33 mouse cellular contexts compared by ENCODE assay signal in genomic region chr2:134901521-134901920, GRCm38 (mm10).
A peak's percentile ranks its signal among the peaks of the same experiment; 100 is the strongest.
DNase-seq lines count a peak whose midpoint lies in the region; ATAC-seq and TF ChIP-seq lines count a peak whose summit lies in the region.
"Had no signal": no experiment of that assay in that cellular context is flagged by ENCODE, and none has a peak within 500 bp of the region (broad histone marks: within the 10 kb centered on the region; RNA-seq: fewer than 3 reads in every experiment).

No protein-coding gene starts in this region.

- in situ Hi-C loops in Patski (cut with MboI; ENCODE audit: low pct_unique_long_range_greater_than_20kb) = no loop called here

- H3K9me3 ChIP-seq in intestine, postnatal 0 days (ENCODE audit: control insufficient read depth) = no peaks in the 10 kb centered on the region
- H3K9me3 ChIP-seq in intestine, embryonic 16.5 days (ENCODE audit: control insufficient read depth, low read length) = no peaks in the 10 kb centered on the region
- H3K9me3 ChIP-seq: embryonic facial prominence, embryonic 10.5 days; embryonic facial prominence, embryonic 15.5 days; forebrain, embryonic 13.5 days; heart, embryonic 13.5 days; liver, embryonic 15.5 days; midbrain, embryonic 10.5 days; midbrain, embryonic 15.5 days; neural tube, embryonic 12.5 days had no signal

- peak; percentile 58 for TF ChIP-seq CTCF in intestine, postnatal 0 days (IDR thresholded peaks at IDR 0.05; ENCODE audit: low read depth)
- TF ChIP-seq CTCF in left cerebral cortex, adult 2 months (IDR thresholded peaks at IDR 0.05) = peak; percentile 9; the same call in 1 of the 2 replicates
- peak; percentile 17 for TF ChIP-seq CTCF in Patski (IDR thresholded peaks at IDR 0.05)
- TF ChIP-seq CTCF in cortical plate, adult 2 months (IDR thresholded peaks at IDR 0.05; ENCODE audit: extremely low read depth, insufficient read depth, low read length) = 0 out of 2 replicates have a peak, but pooled peaks have one; percentile 12

- no peak overlapping the region for H3K4me3 ChIP-seq in intestine, postnatal 0 days (ENCODE audit: low read depth, low read length)
- H3K4me3 ChIP-seq in intestine, embryonic 16.5 days (ENCODE audit: low read length) = no peak overlapping the region
- H3K4me3 ChIP-seq in left cerebral cortex, adult 2 months = no peak overlapping the region
- H3K4me3 ChIP-seq in cortical plate, adult 2 months (ENCODE audit: insufficient read depth, low read length) = no peak overlapping the region
- H3K4me3 ChIP-seq: embryonic facial prominence, embryonic 10.5 days; embryonic facial prominence, embryonic 15.5 days; forebrain, embryonic 13.5 days; heart, embryonic 13.5 days; liver, embryonic 15.5 days; midbrain, embryonic 10.5 days; midbrain, embryonic 15.5 days; myocyte; neural tube, embryonic 12.5 days had no signal

- CTCF ChIA-PET in Patski (lab: Charles Lee) = no interaction called here

- H3K27ac ChIP-seq in intestine, postnatal 0 days (ENCODE audit: low read depth, low read length) = no peak overlapping the region
- no peak overlapping the region for H3K27ac ChIP-seq in intestine, embryonic 16.5 days (ENCODE audit: low read length)
- H3K27ac ChIP-seq in left cerebral cortex, adult 2 months = no peak overlapping the region
- H3K27ac ChIP-seq in cortical plate, adult 2 months (ENCODE audit: insufficient read depth, low read length) = no peak overlapping the region
- H3K27ac ChIP-seq: embryonic facial prominence, embryonic 10.5 days; embryonic facial prominence, embryonic 15.5 days; forebrain, embryonic 13.5 days; heart, embryonic 13.5 days; hindbrain, embryonic 14.5 days; liver, embryonic 15.5 days; midbrain, embryonic 10.5 days; midbrain, embryonic 15.5 days; neural tube, embryonic 12.5 days had no signal

- DNase-seq in left cerebral cortex, adult 2 months (ENCODE audit: extremely low spot score in 1 of 2, low spot score in 2 of 2) = no peak
- no peak for DNase-seq in left cerebral cortex, adult 11 months (ENCODE audit: low spot score)
- DNase-seq in Patski (ENCODE audit: low read depth, low spot score) = no peak
- DNase-seq in right cerebral cortex, postnatal 4 days = no peak
- DNase-seq: adrenal gland, adult 2 months; cerebellum, adult 2 months; cerebellum, postnatal 14 days; gastrocnemius, postnatal 25 days; heart, adult 18-20 months; heart, postnatal 10 days; kidney, adult 18-20 months; kidney, postnatal 25 days; layer of hippocampus, postnatal 36 days; liver; lung, postnatal 10 days; right cerebral cortex, adult 18-20 months; thymus, adult 2 months; thymus, postnatal 36 days had no signal

- H3K27me3 ChIP-seq in intestine, postnatal 0 days (replicated peaks; ENCODE audit: control insufficient read depth, insufficient read depth, low read length) = no peaks in the 10 kb centered on the region
- no peaks in the 10 kb centered on the region for H3K27me3 ChIP-seq in intestine, embryonic 16.5 days (replicated peaks; ENCODE audit: control insufficient read depth, insufficient read depth, low read length)
- peaks cover 7% of the 10 kb centered on the region for H3K27me3 ChIP-seq in Patski
- H3K27me3 ChIP-seq: embryonic facial prominence, embryonic 15.5 days; forebrain, embryonic 13.5 days; heart, embryonic 13.5 days; liver, embryonic 15.5 days; midbrain, embryonic 15.5 days; neural tube, embryonic 12.5 days had no signal

- H3K4me1 ChIP-seq in intestine, postnatal 0 days (replicated peaks; ENCODE audit: control insufficient read depth, insufficient read depth, low read length) = no peaks in the 10 kb centered on the region
- no peaks in the 10 kb centered on the region for H3K4me1 ChIP-seq in intestine, embryonic 16.5 days (ENCODE audit: control insufficient read depth, insufficient read depth, low read length)
- peaks cover 9% of the 10 kb centered on the region for H3K4me1 ChIP-seq in cortical plate, adult 2 months (ENCODE audit: control insufficient read depth, insufficient read depth, low read length)
- H3K4me1 ChIP-seq: embryonic facial prominence, embryonic 10.5 days; embryonic facial prominence, embryonic 15.5 days; forebrain, embryonic 13.5 days; liver, embryonic 15.5 days; midbrain, embryonic 10.5 days; midbrain, embryonic 15.5 days; neural tube, embryonic 12.5 days had no signal

- WGBS in intestine, postnatal 0 days = 84% methylated on average over 2 of the region's 2 CpGs
- WGBS in intestine, embryonic 16.5 days = 90% methylated on average over 2 of the region's 2 CpGs

- no peaks in the 10 kb centered on the region for H3K36me3 ChIP-seq in intestine, postnatal 0 days (ENCODE audit: control insufficient read depth, insufficient read depth)
- H3K36me3 ChIP-seq in intestine, embryonic 16.5 days (ENCODE audit: control insufficient read depth, insufficient read depth, low read length) = no peaks in the 10 kb centered on the region
- H3K36me3 ChIP-seq: embryonic facial prominence, embryonic 10.5 days; embryonic facial prominence, embryonic 15.5 days; heart, embryonic 13.5 days; liver, embryonic 15.5 days; midbrain, embryonic 10.5 days; midbrain, embryonic 15.5 days; neural tube, embryonic 12.5 days had no signal

- no peak for TF ChIP-seq POLR2A in cortical plate, adult 2 months (IDR thresholded peaks at IDR 0.05; ENCODE audit: extremely low read depth, insufficient read depth, low read length)

- no peak overlapping the region for H3K9ac ChIP-seq in intestine, postnatal 0 days (ENCODE audit: low read depth, low read length)
- H3K9ac ChIP-seq in intestine, embryonic 16.5 days (ENCODE audit: low read depth, low read length) = no peak overlapping the region
- H3K9ac ChIP-seq: embryonic facial prominence, embryonic 15.5 days; forebrain, embryonic 13.5 days; heart, embryonic 13.5 days; hindbrain, embryonic 14.5 days; liver, embryonic 15.5 days; midbrain, embryonic 15.5 days; neural tube, embryonic 12.5 days had no signal

- POLR2A ChIA-PET in Patski (lab: Charles Lee) = no interaction called here

- ATAC-seq in intestine, postnatal 0 days = no peak
- no peak for ATAC-seq in intestine, embryonic 16.5 days
- ATAC-seq in Patski = no peak
- ATAC-seq: activated CD4-positive, CD25-positive, alpha-beta regulatory T cell, adult 4 months; CD4-positive, CD25-positive, alpha-beta regulatory T cell, adult 4 months; forebrain, embryonic 13.5 days; midbrain, embryonic 15.5 days had no signal

- intact Hi-C loops in left cerebral cortex, adult 2 months (cut with DNase I) = no loop called here

- no peak overlapping the region for H3K4me2 ChIP-seq in intestine, postnatal 0 days (replicated peaks; ENCODE audit: low read depth)
- H3K4me2 ChIP-seq in intestine, embryonic 16.5 days (ENCODE audit: low read depth, low read length) = no peak overlapping the region
- H3K4me2 ChIP-seq: embryonic facial prominence, embryonic 15.5 days; forebrain, embryonic 13.5 days; heart, embryonic 13.5 days; hindbrain, embryonic 14.5 days; liver, embryonic 15.5 days; midbrain, embryonic 15.5 days; neural tube, embryonic 12.5 days had no signal
